Comparison of ENCODE assay signal across 9 mouse cellular contexts in the genomic region with DNA sequence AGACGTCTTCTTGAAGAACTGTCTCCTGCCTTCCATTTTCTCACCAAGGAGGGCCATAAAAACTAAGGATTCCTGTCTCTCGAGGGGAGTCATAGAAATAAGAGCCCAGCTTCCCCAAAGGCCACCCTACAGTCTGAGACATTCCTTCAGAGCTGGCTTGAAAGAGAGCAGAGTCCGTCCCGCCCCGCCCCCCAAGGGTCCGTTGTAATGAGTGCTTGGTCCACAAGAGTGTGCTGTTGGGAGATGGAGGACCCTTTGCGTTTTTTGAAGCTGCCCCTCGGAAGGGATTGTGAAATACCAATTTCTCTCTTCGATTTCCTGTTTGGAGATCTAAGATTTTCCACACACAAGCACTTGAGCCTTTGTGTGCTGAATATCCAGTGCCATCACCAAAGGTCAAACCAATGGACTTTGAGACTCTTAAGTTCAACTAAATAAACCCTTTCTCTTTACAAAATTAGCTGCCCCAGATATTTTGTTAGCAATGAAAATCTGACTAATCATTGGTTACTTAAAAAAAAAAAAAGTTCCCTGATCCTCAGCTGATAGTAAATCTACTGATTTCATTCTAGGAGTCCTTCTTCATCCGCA. TPM values are rescaled to one million over a fixed set of nuclear protein-coding genes. Genes with fewer than 3 reads are reported as not detected.
A peak's percentile ranks its signal among the peaks of the same experiment; 100 is the strongest.
DNase-seq lines count a peak whose midpoint lies in the region; ATAC-seq lines count a peak whose summit lies in the region.
"Had no signal": no experiment of that assay in that cellular context is flagged by ENCODE, and none has a peak within 500 bp of the region (broad histone marks: within the 10 kb centered on the region; RNA-seq: fewer than 3 reads in every experiment).

No protein-coding gene starts in this region.

- no peak for ATAC-seq in neural tube, embryonic 13.5 days (ENCODE audit: low read depth)
- no peak for ATAC-seq in inflammation-experienced regulatory T-cells, adult 6 months

- no peaks in the 10 kb centered on the region for H3K27me3 ChIP-seq in neural tube, embryonic 13.5 days

- H3K4me1 ChIP-seq in neural tube, embryonic 13.5 days (replicated peaks), result no peaks in the 10 kb centered on the region

- no peak overlapping the region for H3K9ac ChIP-seq in neural tube, embryonic 13.5 days

- no peak overlapping the region for H3K4me3 ChIP-seq in neural tube, embryonic 13.5 days

- H3K9me3 ChIP-seq in neural tube, embryonic 13.5 days, result no peaks in the 10 kb centered on the region

- peak; percentile 21 for DNase-seq in adrenal gland, postnatal 14 days
- DNase-seq in adrenal gland, adult 2 months, result no peak
- DNase-seq in left cerebral cortex, postnatal 4 days, result peak; percentile 45
- no peak for DNase-seq in left cerebral cortex, postnatal 14 days (ENCODE audit: low spot score in 2 of 2)
- DNase-seq in kidney, postnatal 10 days, result peak; percentile 53
- no peak for DNase-seq in layer of hippocampus, adult 8-10 months (ENCODE audit: low spot score in 2 of 2)

- no peaks in the 10 kb centered on the region for H3K36me3 ChIP-seq in neural tube, embryonic 13.5 days

- 24% methylated on average over 10 of the region's 10 CpGs for WGBS in neural tube, embryonic 13.5 days

- intact Hi-C loops in left cerebral cortex, postnatal 4 days (cut with DNase I), result no loop called here
- intact Hi-C loops in left cerebral cortex, postnatal 14 days (cut with DNase I), result no loop called here

- 0 out of 2 replicates have a peak overlapping the region, but pooled peaks have one; percentile 22 for H3K4me2 ChIP-seq in neural tube, embryonic 13.5 days

- no peak overlapping the region for H3K27ac ChIP-seq in neural tube, embryonic 13.5 days (replicated peaks)

RNA-seq across cellular contexts. Expression of a gene that starts 2.8 kb away (rescaled TPM):
- 2.3 TPM in 1 of 2 replicates, not detected in the other for total RNA-seq in adrenal gland, postnatal 14 days (2021)
- not detected for total RNA-seq in adrenal gland, adult 2 months (2021)
- polyA plus RNA-seq in adrenal gland, adult 2 months (2012; rRNA removed), result not detected in 2 replicates
- 1 to 10 TPM; 7.8 to 8.7 TPM for total RNA-seq in left cerebral cortex, postnatal 4 days (2021)
- 10 to 100 TPM; 15.3 to 19.5 TPM for total RNA-seq in left cerebral cortex, postnatal 14 days (2021)
- polyA plus RNA-seq in neural tube, embryonic 13.5 days (2015; fragmentation: Nextera tagmentation; extraction: Ambion mirVana), result 0.91 and 1.4 TPM in 2 replicates
- polyA plus RNA-seq in inflammation-experienced regulatory T-cells, adult 6 months (2017; shearing (Covaris generic)), result not detected
- total RNA-seq in layer of hippocampus, adult 8-10 months (2022), result 10 to 100 TPM in 2 of 4 experiments, 1 to 10 TPM in 2; 7.2 to 13.6 (median 10.1) TPM
- polyA plus RNA-seq: limb, embryonic 14.5 days had no signal

RNA-seq across cellular contexts. Expression of a gene that starts 39.2 kb away (rescaled TPM):
- total RNA-seq in adrenal gland, postnatal 14 days (2021), result not detected in 2 replicates
- total RNA-seq in adrenal gland, adult 2 months (2021), result not detected
- 0.26 and 0.29 TPM in 2 replicates for polyA plus RNA-seq in adrenal gland, adult 2 months (2012; rRNA removed)
- not detected for total RNA-seq in left cerebral cortex, postnatal 4 days (2021)
- total RNA-seq in left cerebral cortex, postnatal 14 days (2021), result not detected
- not detected in 2 replicates for polyA plus RNA-seq in neural tube, embryonic 13.5 days (2015; fragmentation: Nextera tagmentation; extraction: Ambion mirVana)
- polyA plus RNA-seq in inflammation-experienced regulatory T-cells, adult 6 months (2017; shearing (Covaris generic)), result 1 to 10 TPM; 1.1 to 2.1 (median 1.4) TPM
- total RNA-seq in layer of hippocampus, adult 8-10 months (2022), result not detected
- polyA plus RNA-seq: limb, embryonic 14.5 days had no signal

RNA-seq across cellular contexts. Expression of a gene that starts 57.6 kb away (rescaled TPM):
- 21.9 and 306 TPM in 2 replicates for total RNA-seq in adrenal gland, postnatal 14 days (2021)
- total RNA-seq in adrenal gland, adult 2 months (2021), result 10 to 100 TPM in 1 of 2 experiments, under 1 TPM in 1; 0.83 to 11.8 TPM
- 0.31 TPM in 1 of 2 replicates, not detected in the other for polyA plus RNA-seq in adrenal gland, adult 2 months (2012; rRNA removed)
- under 1 TPM; 0.12 TPM for total RNA-seq in left cerebral cortex, postnatal 4 days (2021)
- under 1 TPM in 1 of 2 experiments, not detected in 1; 0.09 TPM for total RNA-seq in left cerebral cortex, postnatal 14 days (2021)
- polyA plus RNA-seq in neural tube, embryonic 13.5 days (2015; fragmentation: Nextera tagmentation; extraction: Ambion mirVana), result 0.21 and 0.34 TPM in 2 replicates
- not detected for polyA plus RNA-seq in inflammation-experienced regulatory T-cells, adult 6 months (2017; shearing (Covaris generic))
- total RNA-seq in layer of hippocampus, adult 8-10 months (2022), result not detected

Comparison
In these comparisons a context has a peak if more than half of its experiments do, and no peak if none do; other contexts are left out.
1. DNase-seq: peak in adrenal gland, postnatal 14 days (single experiment), left cerebral cortex, postnatal 4 days (single experiment) and kidney, postnatal 10 days (single experiment); none in adrenal gland, adult 2 months (single experiment), left cerebral cortex, postnatal 14 days (0 of 2) and layer of hippocampus, adult 8-10 months (0 of 2).